Comparison of ENCODE assay signal across 28 mouse cellular contexts in genomic region chr11:89086208-89086809, GRCm38 (mm10). TPM values are rescaled to one million over a fixed set of nuclear protein-coding genes. Genes with fewer than 3 reads are reported as not detected.
DNase-seq lines count a peak whose midpoint lies in the region; ATAC-seq and TF ChIP-seq lines count a peak whose summit lies in the region.
"Had no signal": no experiment of that assay in that cellular context is flagged by ENCODE, and none has a peak within 500 bp of the region (broad histone marks: within the 10 kb centered on the region; RNA-seq: fewer than 3 reads in every experiment).

No protein-coding gene starts in this region.

- no peak overlapping the region for H3K27ac ChIP-seq in kidney, postnatal 0 days
- no peak overlapping the region for H3K27ac ChIP-seq in CH12.LX (ENCODE audit: insufficient read depth, low read depth)
- no peak overlapping the region for H3K27ac ChIP-seq in embryonic facial prominence, embryonic 10.5 days (replicated peaks)
- H3K27ac ChIP-seq: forebrain, embryonic 10.5 days; forebrain, embryonic 13.5 days; gastrocnemius, adult 2 months; hindbrain, embryonic 12.5 days; hindbrain, embryonic 15.5 days had no signal

- TF ChIP-seq RAD21 in CH12.LX (IDR thresholded peaks at IDR 0.05; ENCODE audit: low read depth, low read length), result no peak

- 67% methylated on average over 10 of the region's 10 CpGs for WGBS in kidney, postnatal 0 days
- 86% methylated on average over 10 of the region's 10 CpGs for WGBS in embryonic facial prominence, embryonic 10.5 days

- in situ Hi-C loops in CH12.LX (cut with MboI; ENCODE audit: low pct_ligation_motif_present, low pct_unique_long_range_greater_than_20kb, low sequenced_read_pairs), result no loop called here

- H3K4me3 ChIP-seq in kidney, postnatal 0 days (replicated peaks; ENCODE audit: low read depth, low read length), result no peak overlapping the region
- H3K4me3 ChIP-seq in CH12.LX (replicated peaks in 1 of 3; ENCODE audit: low read depth in 2 of 3, low read length in 2 of 3, poor library complexity in 1 of 3), result no peak overlapping the region
- no peak overlapping the region for H3K4me3 ChIP-seq in embryonic facial prominence, embryonic 10.5 days
- H3K4me3 ChIP-seq: forebrain, embryonic 10.5 days; forebrain, embryonic 13.5 days; gastrocnemius, adult 2 months; hindbrain, embryonic 12.5 days; hindbrain, embryonic 15.5 days had no signal

- peak; percentile 58 for DNase-seq in kidney, postnatal 0 days (ENCODE audit: low spot score)
- no peak for DNase-seq in kidney, adult 11 months
- DNase-seq in A20 (ENCODE audit: low read depth, low spot score), result peak; percentile 84
- peak; percentile 79 for DNase-seq in CH12.LX (ENCODE audit: extremely low read depth)
- no peak for DNase-seq in embryonic facial prominence, embryonic 10.5 days (ENCODE audit: low spot score)
- DNase-seq in ovary, postnatal 10 days (ENCODE audit: low spot score), result no peak
- DNase-seq: adrenal gland, postnatal 14 days; cerebellum, adult 11-12 months; cerebellum, adult 8-10 months; cerebellum, postnatal 10 days; cerebellum, postnatal 36 days; embryo, embryonic 11 days; gastrocnemius, adult 2 months; gastrocnemius, postnatal 14 days; heart, adult 11 months had no signal

- no peak overlapping the region for H3K9ac ChIP-seq in kidney, postnatal 0 days (ENCODE audit: low read depth, low read length)
- H3K9ac ChIP-seq in CH12.LX (ENCODE audit: insufficient read depth, low read depth), result no peak overlapping the region
- H3K9ac ChIP-seq: forebrain, embryonic 13.5 days; hindbrain, embryonic 12.5 days; hindbrain, embryonic 15.5 days had no signal

- no peak for ATAC-seq in kidney, postnatal 0 days (replicated peaks; ENCODE audit: low FRiP score, low read depth)
- ATAC-seq: forebrain, embryonic 13.5 days; Patski had no signal

- H3K9me3 ChIP-seq in kidney, postnatal 0 days (replicated peaks; ENCODE audit: low read length), result no peaks in the 10 kb centered on the region
- H3K9me3 ChIP-seq in CH12.LX (replicated peaks; ENCODE audit: low read length), result peaks cover 14% of the 10 kb centered on the region
- no peaks in the 10 kb centered on the region for H3K9me3 ChIP-seq in embryonic facial prominence, embryonic 10.5 days
- H3K9me3 ChIP-seq: forebrain, embryonic 10.5 days; forebrain, embryonic 13.5 days; G1E; hindbrain, embryonic 12.5 days; hindbrain, embryonic 15.5 days had no signal

- no peaks in the 10 kb centered on the region for H3K79me2 ChIP-seq in CH12.LX (replicated peaks; ENCODE audit: control insufficient read depth, extremely low read depth, insufficient read depth, poor library complexity, severe bottlenecking)

- no peak for TF ChIP-seq CTCF in kidney, postnatal 0 days (IDR thresholded peaks at IDR 0.05; ENCODE audit: low read depth)
- TF ChIP-seq CTCF in CH12.LX (conservative IDR thresholded peaks at IDR 0.05 in 1 of 2, IDR thresholded peaks at IDR 0.05 in 1 of 2; ENCODE audit: low read depth in 2 of 2, low read length in 2 of 2), result no peak

- dilution Hi-C loops in CH12.LX (cut with MboI; ENCODE audit: extremely low pct_ligation_motif_present, extremely low pct_unique_long_range_greater_than_20kb, low sequenced_read_pairs), result no loop called here

- no peaks in the 10 kb centered on the region for H3K4me1 ChIP-seq in kidney, postnatal 0 days (replicated peaks; ENCODE audit: insufficient read depth, low read length)
- peaks cover 14 to 47% of the 10 kb centered on the region in 2 experiments for H3K4me1 ChIP-seq in CH12.LX (ENCODE audit: control insufficient read depth in 1 of 2, insufficient read depth in 2 of 2)
- H3K4me1 ChIP-seq in embryonic facial prominence, embryonic 10.5 days, result no peaks in the 10 kb centered on the region
- H3K4me1 ChIP-seq: forebrain, embryonic 10.5 days; forebrain, embryonic 13.5 days; hindbrain, embryonic 15.5 days had no signal

- TF ChIP-seq POLR2A in CH12.LX (IDR thresholded peaks at IDR 0.05; ENCODE audit: low read depth, low read length), result no peak

- no peaks in the 10 kb centered on the region for H3K36me3 ChIP-seq in kidney, postnatal 0 days (ENCODE audit: insufficient read depth, low read length)
- peaks cover 0 to 6% of the 10 kb centered on the region in 2 experiments for H3K36me3 ChIP-seq in CH12.LX (replicated peaks in 1 of 2; ENCODE audit: control insufficient read depth in 1 of 2, insufficient read depth in 1 of 2, low read length in 1 of 2)
- no peaks in the 10 kb centered on the region for H3K36me3 ChIP-seq in embryonic facial prominence, embryonic 10.5 days (replicated peaks)
- H3K36me3 ChIP-seq: forebrain, embryonic 10.5 days; G1E; hindbrain, embryonic 12.5 days; hindbrain, embryonic 15.5 days had no signal

- no peak overlapping the region for H3K4me2 ChIP-seq in kidney, postnatal 0 days (ENCODE audit: low read length)
- H3K4me2 ChIP-seq in CH12.LX (ENCODE audit: insufficient read depth, low read depth, poor library complexity, severe bottlenecking), result peak overlapping the region; percentile 7; the same call in 1 of the 2 replicates
- H3K4me2 ChIP-seq: forebrain, embryonic 13.5 days; heart, embryonic 11.5 days; hindbrain, embryonic 12.5 days; hindbrain, embryonic 15.5 days had no signal

- peak; percentile 75 for TF ChIP-seq EP300 in CH12.LX (IDR thresholded peaks at IDR 0.05; ENCODE audit: low read length)

- H3K27me3 ChIP-seq in kidney, postnatal 0 days (ENCODE audit: insufficient read depth, low read length), result no peaks in the 10 kb centered on the region
- no peaks in the 10 kb centered on the region for H3K27me3 ChIP-seq in CH12.LX (replicated peaks)
- H3K27me3 ChIP-seq in embryonic facial prominence, embryonic 10.5 days (replicated peaks; ENCODE audit: low read depth, poor library complexity, severe bottlenecking), result no peaks in the 10 kb centered on the region
- H3K27me3 ChIP-seq: forebrain, embryonic 13.5 days; hindbrain, embryonic 12.5 days; hindbrain, embryonic 15.5 days; Patski had no signal

TF ChIP-seq in CH12.LX, 34 proteins besides CTCF, POLR2A, EP300 and RAD21 (continues in another document):
- TF ChIP-seq ZKSCAN1 (IDR thresholded peaks at IDR 0.05; ENCODE audit: borderline replicate concordance, low read depth, low read length), result peak; percentile 91
- peak; percentile 96 for TF ChIP-seq MEF2A (IDR thresholded peaks at IDR 0.05; ENCODE audit: borderline replicate concordance, low read depth, low read length)
- no peak for TF ChIP-seq USF2 (conservative IDR thresholded peaks at IDR 0.05; ENCODE audit: low read depth, low read length)
- TF ChIP-seq CHD2 (IDR thresholded peaks at IDR 0.05; ENCODE audit: low read length), result no peak
- TF ChIP-seq RCOR1 (conservative IDR thresholded peaks at IDR 0.05; ENCODE audit: low read depth, low read length), result no peak
- TF ChIP-seq E2F4 (IDR thresholded peaks at IDR 0.05; ENCODE audit: insufficient replicate concordance, low read depth, low read length), result no peak
- TF ChIP-seq ZMIZ1 (IDR thresholded peaks at IDR 0.05; ENCODE audit: low read depth, low read length), result no peak
- no peak for TF ChIP-seq NRF1 (IDR thresholded peaks at IDR 0.05; ENCODE audit: low read depth, low read length)
- TF ChIP-seq ELF1 (IDR thresholded peaks at IDR 0.05; ENCODE audit: low read depth, low read length), result no peak
- TF ChIP-seq TBP (conservative IDR thresholded peaks at IDR 0.05; ENCODE audit: low read depth, low read length), result no peak
- TF ChIP-seq MAZ (IDR thresholded peaks at IDR 0.05; ENCODE audit: low read depth, low read length), result no peak
- TF ChIP-seq NELFE (IDR thresholded peaks at IDR 0.05; ENCODE audit: low read depth, low read length), result no peak
- TF ChIP-seq MYC (IDR thresholded peaks at IDR 0.05; ENCODE audit: low read depth, low read length), result no peak
- no peak for TF ChIP-seq KAT2A (IDR thresholded peaks at IDR 0.05; ENCODE audit: insufficient replicate concordance, low read length)
- peak; percentile 81 for TF ChIP-seq ETS1 (conservative IDR thresholded peaks at IDR 0.05; ENCODE audit: low read depth, low read length)
- peak; percentile 57; the same call in 1 of the 2 replicates for TF ChIP-seq TCF12 (IDR thresholded peaks at IDR 0.05; ENCODE audit: low read depth, low read length)
- no peak for TF ChIP-seq ZC3H11A (IDR thresholded peaks at IDR 0.05; ENCODE audit: low read depth, low read length)
- peak; percentile 63; the same call in 1 of the 2 replicates for TF ChIP-seq MAFK (IDR thresholded peaks at IDR 0.05; ENCODE audit: insufficient replicate concordance, low read length)
- TF ChIP-seq ZNF384 (IDR thresholded peaks at IDR 0.05; ENCODE audit: low read depth, low read length), result no peak
- peak; percentile 72 for TF ChIP-seq JUN (IDR thresholded peaks at IDR 0.05; ENCODE audit: insufficient read depth, low read depth, low read length)
- peak; percentile 77 for TF ChIP-seq IRF4 (IDR thresholded peaks at IDR 0.05; ENCODE audit: low read depth, low read length)
- TF ChIP-seq SIN3A (IDR thresholded peaks at IDR 0.05; ENCODE audit: low read length), result no peak
- TF ChIP-seq BHLHE40 (IDR thresholded peaks at IDR 0.05; ENCODE audit: low read depth, low read length), result peak; percentile 48; the same call in 1 of the 2 replicates
- no peak for TF ChIP-seq SMC3 (IDR thresholded peaks at IDR 0.05; ENCODE audit: low read depth, low read length)
- no peak for TF ChIP-seq CHD1 (IDR thresholded peaks at IDR 0.05; ENCODE audit: low read depth, low read length)
- TF ChIP-seq POLR2AphosphoS2 (IDR thresholded peaks at IDR 0.05; ENCODE audit: low read depth, low read length), result no peak
- no peak for TF ChIP-seq USF1 (IDR thresholded peaks at IDR 0.05; ENCODE audit: low read depth, low read length)
- TF ChIP-seq MXI1 (IDR thresholded peaks at IDR 0.05; ENCODE audit: low read depth, low read length), result no peak
- TF ChIP-seq PAX5 (IDR thresholded peaks at IDR 0.05; ENCODE audit: low read length), result no peak
- TF ChIP-seq UBTF (IDR thresholded peaks at IDR 0.05; ENCODE audit: low read depth, low read length), result no peak

RNA-seq across cellular contexts. Expression of gene Gm525, which starts 12.7 kb away (rescaled TPM):
- polyA plus RNA-seq in kidney, postnatal 0 days (2015; fragmentation: Nextera tagmentation; extraction: Ambion mirVana), result 0.45 TPM in 1 of 2 replicates, not detected in the other
- total RNA-seq in CH12.LX (2012; rRNA removed) (0.34 and 0.46 TPM in 2 replicates), CH12.LX (2014; rRNA removed) (not detected in 2 replicates)
- polyA plus RNA-seq in CH12.LX (2012; ENCODE audit: insufficient read length, low read depth), result 0.83 TPM in 1 of 2 replicates, not detected in the other
- not detected in 2 replicates for polyA plus RNA-seq in embryonic facial prominence, embryonic 10.5 days (2016; fragmentation: Nextera tagmentation; extraction: Ambion mirVana)
- total RNA-seq: adrenal gland, adult 18-20 months; adrenal gland, postnatal 14 days; G1E; gastrocnemius, adult 2 months; gastrocnemius, postnatal 14 days; heart, postnatal 25 days; hematopoietic stem cell, adult 5-6 weeks had no signal
- polyA plus RNA-seq: embryonic facial prominence, embryonic 11.5 days; forebrain, embryonic 10.5 days; forebrain, embryonic 13.5 days; G1E; heart, embryonic 11.5 days; heart, embryonic 14.5 days; heart, postnatal 0 days; hindbrain, embryonic 15.5 days; Patski had no signal

RNA-seq across cellular contexts. Expression of gene Dgke, which starts 19.7 kb away (rescaled TPM):
- 2.6 and 3.3 TPM in 2 replicates for polyA plus RNA-seq in kidney, postnatal 0 days (2015; fragmentation: Nextera tagmentation; extraction: Ambion mirVana)
- total RNA-seq in CH12.LX (2012; rRNA removed) (4.8 and 5.8 TPM in 2 replicates), CH12.LX (2014; rRNA removed) (13.4 and 14.3 TPM in 2 replicates)
- polyA plus RNA-seq in CH12.LX (2012; ENCODE audit: insufficient read length, low read depth), result 15.0 and 17.0 TPM in 2 replicates
- polyA plus RNA-seq in embryonic facial prominence, embryonic 10.5 days (2016; fragmentation: Nextera tagmentation; extraction: Ambion mirVana), result 4.5 and 4.7 TPM in 2 replicates

Comparison
In these comparisons a context has a peak if more than half of its experiments do, and no peak if none do; other contexts are left out.
1. DNase-seq: peak in kidney, postnatal 0 days (single experiment), A20 (single experiment) and CH12.LX (single experiment); none in kidney, adult 11 months (single experiment), embryonic facial prominence, embryonic 10.5 days (single experiment) and ovary, postnatal 10 days (single experiment).